Mouse (Mus musculus): ENCODE measurements at regions not wholly inside any gene's neighbourhood (a gene's known extent, or its start where the extent isn't known, plus 50 kb on each side); places are given as distances from the start of the nearest gene placed in this dataset.
"Not testable (repeated sequence)": the region's sequence is repeated elsewhere in the genome, so short reads cannot be mapped to it uniquely, and the experiment has no call there.

DNA sequence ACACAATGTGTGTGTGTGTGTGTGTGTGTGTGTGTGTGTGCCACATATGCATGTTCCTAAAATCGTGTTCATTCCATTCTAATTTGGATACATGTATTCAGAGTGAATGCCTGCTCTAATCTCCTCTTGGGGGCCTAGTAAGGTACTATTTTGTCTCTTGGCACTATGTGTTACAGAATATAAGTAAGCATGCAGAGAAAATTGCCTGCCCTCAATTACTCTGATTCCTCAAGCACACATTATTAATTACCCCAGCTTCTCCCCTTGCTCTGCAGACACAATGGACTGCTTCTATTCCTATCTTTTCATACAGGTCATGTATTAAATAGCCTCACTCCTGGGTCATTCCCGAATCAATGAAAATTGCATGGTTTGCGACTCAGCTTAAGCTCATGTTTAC, 406.3 kb downstream of the Trib2 start:
- no peak for DNase-seq (ENCODE audit: low spot score)

- not testable (repeated sequence) for DNase-seq (ENCODE audit: low spot score)
Measured at GRCm38 (mm10) chr12:15407577-15407976, 409.1 kb downstream of the Trib2 start.

- no peak for DNase-seq (ENCODE audit: low spot score)
Measured at GRCm38 (mm10) chr12:15392641-15393040, 424.1 kb downstream of the Trib2 start.

- DNase-seq (ENCODE audit: low spot score): no peak
Measured at GRCm38 (mm10) chr12:15388574-15388973, 428.1 kb downstream of the Trib2 start.

DNA sequence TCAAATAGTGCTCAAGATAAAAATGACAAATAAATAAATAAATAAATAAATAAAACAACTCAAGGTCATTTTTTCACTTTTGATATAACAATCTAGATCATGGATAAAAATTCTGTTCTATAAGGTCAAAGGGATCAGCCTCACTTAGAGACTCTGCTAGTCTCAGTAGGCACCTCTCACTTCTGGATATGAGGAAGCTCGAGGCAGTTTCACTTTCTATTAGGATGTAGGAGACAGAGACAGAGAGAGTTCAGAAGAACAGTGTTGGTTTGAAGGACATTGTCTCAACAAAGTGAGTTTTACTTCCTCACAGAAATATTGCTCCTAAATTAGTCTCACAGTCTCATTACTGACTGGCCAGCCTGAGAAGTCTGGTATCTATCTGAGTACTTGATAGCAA, 458.9 kb downstream of the Trib2 start:
- no peak for DNase-seq (ENCODE audit: low spot score)

DNA sequence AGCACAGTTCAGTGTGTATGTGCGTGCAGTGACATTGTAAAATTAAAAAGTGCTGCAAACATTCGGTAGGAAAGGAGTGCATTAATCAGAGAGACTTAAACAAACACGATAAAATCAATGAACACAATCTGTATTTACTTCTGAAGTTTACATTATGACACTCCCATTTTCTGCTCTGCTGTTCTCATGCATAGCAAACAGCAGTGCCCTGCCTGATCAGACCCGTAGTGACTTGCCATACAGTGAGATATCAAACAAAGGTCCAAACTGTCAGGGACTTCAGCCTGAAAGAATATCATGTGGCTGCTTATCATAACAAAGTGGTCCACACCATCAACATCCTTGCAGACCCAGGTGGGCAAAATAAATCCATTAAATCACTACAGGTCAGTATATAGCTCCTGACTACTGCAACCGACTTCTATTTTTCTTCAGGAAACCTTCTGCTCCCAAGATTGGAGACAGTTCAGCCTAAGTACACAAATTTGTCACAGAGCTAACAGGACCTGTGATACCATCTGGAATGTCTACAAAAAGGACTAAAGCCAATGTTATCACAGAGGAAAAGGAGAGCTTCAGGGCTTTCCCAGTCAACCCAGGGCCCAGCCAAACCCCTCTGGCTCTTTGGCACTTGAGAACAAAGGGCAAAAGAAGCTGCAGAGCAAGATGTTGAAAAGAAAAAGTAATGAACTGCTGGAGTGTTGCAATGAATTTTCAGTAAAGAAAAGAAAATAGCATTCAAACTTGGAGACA, 495.8 kb downstream of the Trib2 start:
- DNase-seq (ENCODE audit: low spot score): no peak

- no peak for DNase-seq (ENCODE audit: low spot score)
Measured at GRCm38 (mm10) chr12:15319647-15320046, 497.1 kb downstream of the Trib2 start.

DNA sequence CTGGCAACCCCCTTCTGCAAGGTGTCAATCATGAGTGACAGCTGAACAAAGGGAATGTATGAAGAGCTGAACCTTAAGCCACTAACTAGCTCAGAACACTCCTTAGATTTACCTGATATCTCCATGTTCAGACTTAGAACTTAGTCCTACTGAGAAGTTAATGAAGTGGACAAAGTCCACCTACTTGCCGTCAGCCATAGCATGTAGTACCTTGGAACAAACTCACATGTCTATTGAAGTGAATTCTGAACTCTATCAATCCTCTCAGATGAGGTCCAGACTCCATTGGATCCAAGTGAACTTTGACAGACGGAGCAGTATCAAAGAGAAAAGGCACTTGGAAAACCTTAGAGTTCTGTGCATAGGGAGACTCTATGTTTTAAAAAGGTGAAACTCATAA, 521.8 kb downstream of the Trib2 start:
- DNase-seq (ENCODE audit: low spot score): no peak

DNA sequence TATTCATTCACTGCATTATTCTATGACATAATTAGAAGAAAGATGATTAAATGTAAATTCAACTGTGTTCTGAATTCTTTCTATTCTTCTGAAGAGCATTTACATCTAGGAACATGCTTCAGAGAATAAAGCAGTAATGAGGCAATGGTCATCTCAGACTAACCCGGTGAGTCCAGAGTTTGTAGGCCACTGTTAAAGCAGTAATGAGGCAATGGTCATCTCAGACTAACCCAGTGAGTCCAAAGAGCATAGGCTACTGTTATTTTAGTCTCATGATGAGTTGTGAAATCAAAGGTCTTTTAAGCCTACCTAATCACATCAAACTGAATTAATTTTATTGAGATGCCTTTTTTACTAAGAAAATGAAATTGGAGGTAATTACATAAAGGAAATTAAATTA, 554.6 kb downstream of the Trib2 start:
- DNase-seq (ENCODE audit: low spot score): no peak

DNA sequence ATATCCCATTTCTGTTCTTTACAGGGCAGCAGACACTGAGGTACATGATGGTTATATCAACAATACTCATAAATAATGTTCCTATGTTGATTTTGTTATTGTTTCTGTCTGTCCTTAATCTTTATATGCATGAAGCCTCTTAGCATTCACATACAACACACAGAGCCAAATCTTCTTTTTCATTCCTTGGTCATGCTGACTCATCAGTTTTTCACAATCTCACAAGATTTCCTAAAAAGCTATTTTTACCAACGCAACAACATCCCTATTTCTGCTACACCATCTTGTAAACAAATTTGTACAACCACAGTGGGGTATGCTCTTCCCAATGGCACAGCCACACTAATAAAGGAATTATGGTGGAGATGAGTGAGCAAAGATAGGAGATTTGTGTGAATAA, 555.1 kb downstream of the Trib2 start:
- DNase-seq (ENCODE audit: low spot score): no peak

GRCm38 (mm10) chr12:15260907-15261415, 555.8 kb downstream of the Trib2 start:
- no peak for DNase-seq (ENCODE audit: low spot score)

GRCm38 (mm10) chr12:15244966-15245365, 571.8 kb downstream of the Trib2 start:
- DNase-seq (ENCODE audit: low spot score): no peak

GRCm38 (mm10) chr12:15222497-15223170, 594.1 kb downstream of the Trib2 start:
- DNase-seq (ENCODE audit: low spot score): no peak

DNA sequence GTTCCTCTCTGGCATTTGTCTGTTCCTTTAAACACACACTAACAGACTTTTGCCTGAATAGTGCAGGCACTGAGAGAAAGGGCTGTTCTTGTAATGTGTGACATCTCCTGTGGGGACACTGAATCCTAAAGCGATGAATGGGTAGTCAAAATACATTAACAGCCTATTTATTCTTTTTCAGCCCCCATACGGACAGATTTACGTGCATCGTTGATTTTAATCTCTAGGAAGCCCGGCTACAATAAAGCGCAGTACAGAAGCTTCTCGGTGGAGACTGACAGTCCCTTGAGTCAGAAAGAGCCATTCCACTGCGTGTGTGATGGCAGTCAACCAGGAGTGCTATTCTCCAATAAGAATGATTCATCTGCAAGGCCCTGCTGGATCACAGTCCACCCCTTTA, 598.2 kb downstream of the Trib2 start:
- no peak for DNase-seq (ENCODE audit: low spot score)

DNA sequence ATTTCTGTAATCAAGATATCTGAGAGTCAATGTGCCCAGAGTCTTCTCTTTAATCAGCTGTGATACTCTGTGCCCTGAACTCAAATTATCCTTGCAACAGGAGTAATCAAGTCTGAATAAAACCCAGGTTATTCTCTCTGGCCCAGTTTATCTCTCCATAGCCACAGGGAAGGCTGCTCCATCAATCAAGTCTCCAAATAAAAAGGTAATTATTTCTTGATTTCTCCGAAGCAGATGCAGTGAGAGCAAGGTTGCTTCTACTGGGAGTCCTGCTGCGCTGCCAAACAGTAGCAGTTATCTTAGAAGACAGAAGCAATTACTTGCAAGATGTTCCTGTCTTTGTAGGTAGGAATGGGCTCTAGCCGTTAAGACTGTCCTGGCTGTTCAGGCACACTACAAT, 600.5 kb downstream of the Trib2 start:
- no peak for DNase-seq (ENCODE audit: low spot score)

DNA sequence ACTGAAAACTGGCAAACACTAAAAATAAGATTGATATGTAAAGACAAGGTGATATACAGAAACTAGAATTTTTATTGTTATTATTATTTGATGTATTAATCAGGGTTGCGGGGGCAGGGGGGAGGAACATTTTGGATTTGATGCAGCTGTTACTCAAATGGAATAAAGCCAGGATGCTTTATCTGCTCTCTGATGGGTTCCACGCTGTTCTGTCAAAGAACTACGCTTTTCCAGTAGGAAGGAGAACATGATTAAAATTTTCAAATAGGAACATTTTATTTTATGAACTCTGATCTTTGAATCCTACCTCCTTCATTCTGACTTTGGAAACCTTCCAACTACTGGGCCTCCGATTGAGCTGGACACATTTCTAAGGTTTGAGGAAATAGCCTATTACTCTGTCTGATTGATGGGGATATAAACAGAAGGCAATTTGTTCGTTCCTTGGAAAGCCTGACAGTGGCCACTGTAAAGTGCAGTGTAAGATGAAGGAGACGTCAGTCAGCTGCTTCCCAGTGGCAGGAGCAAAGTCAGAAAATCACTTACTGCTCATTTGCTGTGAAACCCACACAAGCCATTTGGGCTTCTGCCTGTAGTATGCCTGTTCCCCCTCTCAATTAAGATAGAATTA, 642.2 kb downstream of the Trib2 start:
- no peak for DNase-seq (ENCODE audit: low spot score)

DNA sequence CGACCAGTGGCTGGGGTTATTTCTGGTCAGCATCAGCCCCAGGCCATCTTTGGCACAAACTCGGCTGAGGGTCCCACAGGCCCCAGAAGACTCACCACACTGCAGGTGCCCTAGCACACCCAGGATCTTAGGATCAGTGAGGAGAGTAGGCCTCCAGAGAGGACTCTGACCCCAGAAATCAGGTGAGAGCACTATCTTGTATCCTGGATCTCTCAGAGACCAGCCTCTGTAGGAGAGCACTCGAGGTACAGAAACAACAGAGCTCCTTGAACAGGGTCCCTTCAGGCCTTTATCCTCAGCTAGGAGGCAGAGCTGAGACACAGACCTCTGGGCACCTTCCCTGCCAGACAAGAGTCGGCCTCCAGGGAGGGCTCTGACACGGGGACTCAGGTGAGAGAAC, 654.1 kb downstream of the Trib2 start:
- DNase-seq (ENCODE audit: low spot score): no peak

GRCm38 (mm10) chr12:15161864-15162263, 654.9 kb downstream of the Trib2 start:
- DNase-seq (ENCODE audit: low spot score): no peak

GRCm38 (mm10) chr12:15160478-15160998, 656.2 kb downstream of the Trib2 start:
- no peak for DNase-seq (ENCODE audit: low spot score)

DNA sequence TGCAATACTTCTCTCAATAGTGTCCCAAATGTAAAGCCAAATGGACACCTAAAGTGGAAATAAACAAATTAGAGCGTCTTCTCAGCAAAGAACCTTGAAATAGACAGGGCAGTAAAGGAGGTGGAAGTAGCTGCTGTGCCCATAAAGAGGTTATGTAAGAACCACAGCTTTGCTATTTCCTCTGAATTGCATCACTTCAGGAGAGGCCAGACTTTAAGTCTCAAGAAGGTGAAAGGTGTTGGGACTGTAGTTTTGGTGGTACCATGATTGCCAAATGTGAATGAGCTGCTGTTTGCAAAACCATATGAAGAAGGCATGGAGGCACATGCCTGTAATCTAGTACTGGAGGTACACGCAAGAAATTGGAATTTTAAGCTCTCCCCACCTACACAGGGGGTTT, 670.3 kb downstream of the Trib2 start:
- DNase-seq (ENCODE audit: low spot score): no peak

- no peak for DNase-seq (ENCODE audit: low spot score)
Measured at GRCm38 (mm10) chr12:15137039-15137438, 679.7 kb downstream of the Trib2 start.

- no peak for DNase-seq (ENCODE audit: low spot score)
Measured at GRCm38 (mm10) chr12:15124179-15124578, 692.5 kb downstream of the Trib2 start.
